Mouse (Mus musculus) activated CD4-positive, CD25-positive, alpha-beta regulatory T cell, adult 4 months (primary cell): ENCODE data around the gene Dock6. TPM values are rescaled to one million over a fixed set of nuclear protein-coding genes. Genes with fewer than 3 reads are reported as not detected.
"Not testable (repeated sequence)": the region's sequence is repeated elsewhere in the genome, so short reads cannot be mapped to it uniquely, and the experiment has no call there.

ENCODE experiments used
- ATAC-seq: one replicate; pipeline ENCODE4 v1.8.0; 2017
- polyA plus RNA-seq, 2 experiments: library from polyadenylated mRNA; unstranded; fragments of 100-300 nt; shearing (Covaris generic); gene quantifications; one replicate each; pipeline ENCODE4 v1.2.1; 2017

The Dock6 gene
- 1 to 10 TPM in 1 of 2 experiments, under 1 TPM in 1; 0.94 to 1.8 TPM for polyA plus RNA-seq

GRCm38 (mm10) chr9:21852128-21853091, at the start of gene Dock6:
TSS of gene Dock6 (minus strand) at chr9:21852635.
- peak; percentile 72 for ATAC-seq

GRCm38 (mm10) chr9:21901223-21901820, 48.9 kb upstream of the Dock6 start:
- peak; percentile 94 for ATAC-seq

- no peak for ATAC-seq
Observed at GRCm38 (mm10) chr9:21889229-21889628, 36.8 kb upstream of the Dock6 start.

- ATAC-seq: no peak
Observed at GRCm38 (mm10) chr9:21876601-21877000, 24.2 kb upstream of the Dock6 start.

GRCm38 (mm10) chr9:21872204-21872603, 19.8 kb upstream of the Dock6 start:
- ATAC-seq: no peak

GRCm38 (mm10) chr9:21870879-21871524, 18.6 kb upstream of the Dock6 start:
- ATAC-seq: no peak

- ATAC-seq: not testable (repeated sequence)
Observed at GRCm38 (mm10) chr9:21869290-21869689, 16.9 kb upstream of the Dock6 start.

GRCm38 (mm10) chr9:21867726-21868125, 15.3 kb upstream of the Dock6 start:
- ATAC-seq: no peak

GRCm38 (mm10) chr9:21866641-21867040, 14.2 kb upstream of the Dock6 start:
- ATAC-seq: no peak

- no peak for ATAC-seq
Observed at GRCm38 (mm10) chr9:21865673-21866398, 13.4 kb upstream of the Dock6 start.

- ATAC-seq: no peak
Observed at GRCm38 (mm10) chr9:21862181-21862580, 9.7 kb upstream of the Dock6 start.

- not testable (repeated sequence) for ATAC-seq
Observed at GRCm38 (mm10) chr9:21860349-21860748, 7.9 kb upstream of the Dock6 start.

- ATAC-seq: no peak
Observed at GRCm38 (mm10) chr9:21859606-21860005, 7.2 kb upstream of the Dock6 start.

GRCm38 (mm10) chr9:21858084-21858483, 5.6 kb upstream of the Dock6 start:
- no peak for ATAC-seq

GRCm38 (mm10) chr9:21857501-21857900, 5.1 kb upstream of the Dock6 start:
- no peak for ATAC-seq

GRCm38 (mm10) chr9:21854894-21855293, 2.5 kb upstream of the Dock6 start:
- ATAC-seq: no peak

- peak; percentile 52 for ATAC-seq
Observed at GRCm38 (mm10) chr9:21853961-21854360, 1.5 kb upstream of the Dock6 start.

- ATAC-seq: no peak
Observed at GRCm38 (mm10) chr9:21851084-21851483, 1.4 kb downstream of the Dock6 start.

- ATAC-seq: no peak
Observed at GRCm38 (mm10) chr9:21849691-21850677, 2.5 kb downstream of the Dock6 start.

GRCm38 (mm10) chr9:21847926-21848325, 4.5 kb downstream of the Dock6 start:
- ATAC-seq: no peak

GRCm38 (mm10) chr9:21847425-21847824, 5.0 kb downstream of the Dock6 start:
- ATAC-seq: no peak
